Mouse (Mus musculus) heart, postnatal 36 days (tissue): ENCODE data around the gene Olfr1062. TPM values are rescaled to one million over a fixed set of nuclear protein-coding genes. Genes with fewer than 3 reads are reported as not detected.
"Not testable (repeated sequence)": the region's sequence is repeated elsewhere in the genome, so short reads cannot be mapped to it uniquely, and the experiment has no call there.

ENCODE experiments used
- DNase-seq, 2 experiments: peaks; one replicate each; pipeline ENCODE4 v3.0.0; 2021 to 2022
- intact Hi-C: fragments of 180-260 bp; cut with DNase I; formaldehyde crosslinking; loops from one replicate; pipeline ENCODE4 v1.15.1; 2025
- total RNA-seq, 2 experiments: library from RNA; stranded (reverse); gene quantifications; 2 replicates each; pipeline ENCODE4 v1.2.3; 2021

Gene Olfr1062
- total RNA-seq, result not detected

- intact Hi-C loops, result not testable (repeated sequence)
Observed at GRCm38 (mm10) chr2:86426649-86427048, at the start of gene Olfr1062. TSS of gene Olfr1062 (minus strand) at chr2:86426749.

GRCm38 (mm10) chr2:86464442-86465109 lies 38.0 kb upstream of the Olfr1062 start:
- peak; percentile 39 to 45 for DNase-seq
- intact Hi-C loops, result loop anchor here (1.0 to 5.0 kb wide), 2 partner anchors 738 to 1342 kb away; no protein-coding TSS in a partner anchor

More at GRCm38 (mm10) chr2:86426649-86427048, at the start of gene Olfr1062:
- not testable (repeated sequence) for DNase-seq

- no peak for DNase-seq
- intact Hi-C loops, result loop anchor here (5.0 kb wide), 1 partner anchor 1338 kb away; no protein-coding TSS in a partner anchor
Observed at GRCm38 (mm10) chr2:86460434-86460833, 33.9 kb upstream of the Olfr1062 start.

GRCm38 (mm10) chr2:86456169-86456568 lies 29.6 kb upstream of the Olfr1062 start, which contains the start of gene Olfr1066:
TSS of gene Olfr1066 (minus strand) at chr2:86456269.
- intact Hi-C loops, result no loop called here
- DNase-seq, result no peak

GRCm38 (mm10) chr2:86450491-86450890 lies 23.9 kb upstream of the Olfr1062 start, which contains the start of gene Olfr1065:
TSS of gene Olfr1065 (minus strand) at chr2:86450591.
- DNase-seq, intact Hi-C loops: not testable (repeated sequence)

GRCm38 (mm10) chr2:86442101-86442500 lies 15.6 kb upstream of the Olfr1062 start:
- DNase-seq, intact Hi-C loops: not testable (repeated sequence)

GRCm38 (mm10) chr2:86428511-86428910 lies 2.0 kb upstream of the Olfr1062 start:
- DNase-seq, intact Hi-C loops: not testable (repeated sequence)

GRCm38 (mm10) chr2:86413950-86414349 lies 12.6 kb downstream of the Olfr1062 start, which contains the start of gene Olfr1061:
TSS of gene Olfr1061 (minus strand) at chr2:86414050.
- DNase-seq, result no peak
- intact Hi-C loops, result no loop called here

GRCm38 (mm10) chr2:86395114-86395513 lies 31.4 kb downstream of the Olfr1062 start:
- no peak for DNase-seq
- intact Hi-C loops, result no loop called here

GRCm38 (mm10) chr2:86388461-86388860 lies 38.1 kb downstream of the Olfr1062 start, which contains the start of gene Olfr1058:
TSS of gene Olfr1058 (minus strand) at chr2:86388561.
- DNase-seq, intact Hi-C loops: not testable (repeated sequence)

- DNase-seq, result no peak
- intact Hi-C loops, result no loop called here
Observed at GRCm38 (mm10) chr2:86378293-86378692, 48.3 kb downstream of the Olfr1062 start, which contains the start of gene Olfr1057. TSS of gene Olfr1057 (minus strand) at chr2:86378393.

Other genes starting within 250 kb of the Olfr1062 start
- gene Olfr1044, start 248.9 kb downstream of the Olfr1062 start, total RNA-seq, result not detected
- gene Olfr52, start 241.1 kb downstream of the Olfr1062 start, total RNA-seq, result not detected
- not detected for gene Olfr1045, start 223.7 kb downstream of the Olfr1062 start, total RNA-seq
- not detected for gene Olfr1046, start 207.4 kb downstream of the Olfr1062 start, total RNA-seq
- gene Olfr1047, start 195.3 kb downstream of the Olfr1062 start, total RNA-seq, result not detected
- gene Olfr1048, start 186.5 kb downstream of the Olfr1062 start, total RNA-seq, result not detected
- not detected for gene Olfr1049, start 168.4 kb downstream of the Olfr1062 start, total RNA-seq
- not detected for gene Olfr1051, start 147.7 kb downstream of the Olfr1062 start, total RNA-seq
- not detected for gene Olfr1052, start 134.3 kb downstream of the Olfr1062 start, total RNA-seq
- not detected for gene Olfr1053, start 111.5 kb downstream of the Olfr1062 start, total RNA-seq
- not detected for gene Olfr1054, start 91.3 kb downstream of the Olfr1062 start, total RNA-seq
- not detected for gene Olfr1055, start 76.5 kb downstream of the Olfr1062 start, total RNA-seq
- not detected for gene Olfr1056, start 64.3 kb downstream of the Olfr1062 start, total RNA-seq
- gene Olfr1057, start 48.4 kb downstream of the Olfr1062 start, total RNA-seq, result not detected
- not detected for gene Olfr1058, start 38.2 kb downstream of the Olfr1062 start, total RNA-seq
- not detected for gene Olfr1061, start 12.7 kb downstream of the Olfr1062 start, total RNA-seq
- not detected for gene Olfr1065, start 23.8 kb upstream of the Olfr1062 start, total RNA-seq
- not detected for gene Olfr1066, start 29.5 kb upstream of the Olfr1062 start, total RNA-seq
- gene Olfr228, start 60.6 kb upstream of the Olfr1062 start, total RNA-seq, result not detected
- gene Olfr1076, start 81.7 kb upstream of the Olfr1062 start, total RNA-seq, result not detected
- gene Olfr1079, start 115.7 kb upstream of the Olfr1062 start, total RNA-seq, result not detected
- gene Olfr1080, start 131.5 kb upstream of the Olfr1062 start, total RNA-seq, result not detected
- gene Olfr1082, start 172.2 kb upstream of the Olfr1062 start, total RNA-seq, result not detected
- not detected for gene Olfr1084, start 213.0 kb upstream of the Olfr1062 start, total RNA-seq
- not detected for gene Olfr1085, start 235.3 kb upstream of the Olfr1062 start, total RNA-seq